Mouse (Mus musculus): ENCODE measurements around the gene Klk14.

DNA sequence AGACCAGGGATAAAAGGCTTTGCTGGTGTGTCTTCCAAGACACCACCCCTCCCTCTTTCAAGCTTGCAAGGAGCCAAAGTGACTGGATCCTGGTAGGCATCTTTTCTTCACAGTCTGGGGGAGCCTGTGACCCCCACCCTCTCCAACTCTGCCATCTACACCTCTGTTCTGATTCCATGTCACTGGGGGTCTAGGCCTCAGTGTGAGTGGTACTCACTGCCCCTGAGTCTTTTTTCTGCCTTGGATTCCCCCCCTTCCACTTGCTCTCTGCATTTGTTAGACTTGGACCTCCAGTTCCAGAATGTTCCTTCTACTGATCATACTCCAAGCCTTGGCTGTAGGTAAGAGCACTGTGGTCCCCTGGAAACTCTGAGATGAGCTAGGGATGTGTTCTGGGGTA, at the start of gene Klk14:
- TF ChIP-seq CTCF (IDR thresholded peaks at IDR 0.05; ENCODE audit: extremely low read depth, insufficient read depth, low read length): no peak
- no peak for TF ChIP-seq POLR2A (IDR thresholded peaks at IDR 0.05; ENCODE audit: extremely low read depth, insufficient read depth, low read length)
